Comparison of ENCODE assay signal across 11 mouse cellular contexts in genomic region chr8:72308276-72308675, GRCm38 (mm10). TPM values are rescaled to one million over a fixed set of nuclear protein-coding genes. Genes with fewer than 3 reads are reported as not detected.
DNase-seq lines count a peak whose midpoint lies in the region; ATAC-seq and TF ChIP-seq lines count a peak whose summit lies in the region.
"Had no signal": no experiment of that assay in that cellular context is flagged by ENCODE, and none has a peak within 500 bp of the region (broad histone marks: within the 10 kb centered on the region; RNA-seq: fewer than 3 reads in every experiment).

No protein-coding gene starts in this region.

- H3K36me3 ChIP-seq in kidney, embryonic 16.5 days (ENCODE audit: insufficient read depth, low read length): no peaks in the 10 kb centered on the region
- H3K36me3 ChIP-seq in embryonic facial prominence, embryonic 15.5 days: no peaks in the 10 kb centered on the region
- no peaks in the 10 kb centered on the region for H3K36me3 ChIP-seq in heart, embryonic 15.5 days
- no peaks in the 10 kb centered on the region for H3K36me3 ChIP-seq in liver, postnatal 0 days (replicated peaks; ENCODE audit: insufficient read depth, low read length)

- ATAC-seq in kidney, embryonic 16.5 days (ENCODE audit: low FRiP score, low TSS enrichment): no peak
- peak; percentile 49; the same call in 1 of the 2 replicates for ATAC-seq in embryonic facial prominence, embryonic 15.5 days (ENCODE audit: insufficient number of reproducible peaks, low FRiP score, low TSS enrichment, low read depth)
- peak; percentile 66; the same call in 1 of the 2 replicates for ATAC-seq in heart, embryonic 15.5 days (replicated peaks; ENCODE audit: insufficient number of reproducible peaks, insufficient read depth, low FRiP score, low read depth)
- peak; percentile 62 for ATAC-seq in liver, postnatal 0 days
- no peak for ATAC-seq in inflammation-experienced regulatory T-cells, adult 6 months

- no peak for TF ChIP-seq EP300 in liver, postnatal 0 days (IDR thresholded peaks at IDR 0.05; ENCODE audit: low read depth)

- DNase-seq in kidney, adult 18-20 months: peak; percentile 59
- peak; percentile 70 for DNase-seq in liver, postnatal 0 days
- no peak for DNase-seq in right cerebral cortex, adult 18-20 months
- no peak for DNase-seq in cerebellum, adult 11-12 months
- DNase-seq: cerebellum, adult 9-10 months; gastrocnemius, postnatal 25 days had no signal

- no peak overlapping the region for H3K4me2 ChIP-seq in kidney, embryonic 16.5 days (replicated peaks; ENCODE audit: low read depth, low read length)
- no peak overlapping the region for H3K4me2 ChIP-seq in embryonic facial prominence, embryonic 15.5 days (replicated peaks)
- H3K4me2 ChIP-seq in heart, embryonic 15.5 days: no peak overlapping the region
- H3K4me2 ChIP-seq in liver, postnatal 0 days (ENCODE audit: low read depth, low read length): no peak overlapping the region

- no peaks in the 10 kb centered on the region for H3K9me3 ChIP-seq in kidney, embryonic 16.5 days (ENCODE audit: low read length)
- no peaks in the 10 kb centered on the region for H3K9me3 ChIP-seq in embryonic facial prominence, embryonic 15.5 days (replicated peaks)
- no peaks in the 10 kb centered on the region for H3K9me3 ChIP-seq in heart, embryonic 15.5 days (replicated peaks)
- no peaks in the 10 kb centered on the region for H3K9me3 ChIP-seq in liver, postnatal 0 days (ENCODE audit: low read length)

- 0 out of 2 replicates have a peak, but pooled peaks cover 3% of the 10 kb centered on the region for H3K4me1 ChIP-seq in kidney, embryonic 16.5 days (ENCODE audit: insufficient read depth, low read length)
- H3K4me1 ChIP-seq in embryonic facial prominence, embryonic 15.5 days: peaks cover 9% of the 10 kb centered on the region
- peaks cover 47% of the 10 kb centered on the region for H3K4me1 ChIP-seq in heart, embryonic 15.5 days (replicated peaks)
- peaks cover 15% of the 10 kb centered on the region for H3K4me1 ChIP-seq in liver, postnatal 0 days (ENCODE audit: insufficient read depth)

- H3K9ac ChIP-seq in kidney, embryonic 16.5 days (replicated peaks; ENCODE audit: low read length): no peak overlapping the region
- H3K9ac ChIP-seq in embryonic facial prominence, embryonic 15.5 days: no peak overlapping the region
- no peak overlapping the region for H3K9ac ChIP-seq in heart, embryonic 15.5 days
- no peak overlapping the region for H3K9ac ChIP-seq in liver, postnatal 0 days (replicated peaks)

- H3K4me3 ChIP-seq in kidney, embryonic 16.5 days (ENCODE audit: low read length): no peak overlapping the region
- no peak overlapping the region for H3K4me3 ChIP-seq in embryonic facial prominence, embryonic 15.5 days (replicated peaks)
- H3K4me3 ChIP-seq in heart, embryonic 15.5 days: no peak overlapping the region
- no peak overlapping the region for H3K4me3 ChIP-seq in liver, postnatal 0 days (ENCODE audit: low read depth, low read length)
- H3K4me3 ChIP-seq: myocyte had no signal

- no peaks in the 10 kb centered on the region for H3K27me3 ChIP-seq in kidney, embryonic 16.5 days (ENCODE audit: insufficient read depth, low read length)
- no peaks in the 10 kb centered on the region for H3K27me3 ChIP-seq in embryonic facial prominence, embryonic 15.5 days
- H3K27me3 ChIP-seq in heart, embryonic 15.5 days: no peaks in the 10 kb centered on the region
- no peaks in the 10 kb centered on the region for H3K27me3 ChIP-seq in liver, postnatal 0 days (ENCODE audit: insufficient read depth, low read length)

- no peak overlapping the region for H3K27ac ChIP-seq in kidney, embryonic 16.5 days (ENCODE audit: low read length)
- H3K27ac ChIP-seq in embryonic facial prominence, embryonic 15.5 days (replicated peaks): no peak overlapping the region; the same call in 1 of the 2 replicates
- H3K27ac ChIP-seq in heart, embryonic 15.5 days: peak overlapping the region; percentile 79
- no peak overlapping the region for H3K27ac ChIP-seq in liver, postnatal 0 days (ENCODE audit: low read depth)

- WGBS in kidney, embryonic 16.5 days: 55% methylated on average over 6 of the region's 6 CpGs
- WGBS in embryonic facial prominence, embryonic 15.5 days: 59% methylated on average over 6 of the region's 6 CpGs
- WGBS in heart, embryonic 15.5 days: 19% methylated on average over 6 of the region's 6 CpGs
- WGBS in liver, postnatal 0 days (ENCODE audit: insufficient replicate concordance): 56% methylated on average over 6 of the region's 6 CpGs

- TF ChIP-seq CTCF in liver, postnatal 0 days (IDR thresholded peaks at IDR 0.05; ENCODE audit: low read depth): no peak

RNA-seq across cellular contexts. Expression of gene Gm10282, which starts 3.2 kb away (rescaled TPM):
- 30.6 and 40.7 TPM in 2 replicates for polyA plus RNA-seq in kidney, embryonic 16.5 days (2015; fragmentation: Nextera tagmentation; extraction: Ambion mirVana)
- polyA plus RNA-seq in embryonic facial prominence, embryonic 15.5 days (2015; fragmentation: Nextera tagmentation; extraction: Ambion mirVana): 22.9 and 33.3 TPM in 2 replicates
- 14.8 and 15.9 TPM in 2 replicates for polyA plus RNA-seq in heart, embryonic 15.5 days (2015; fragmentation: Nextera tagmentation; extraction: Ambion mirVana)
- 6.3 and 6.4 TPM in 2 replicates for polyA plus RNA-seq in liver, postnatal 0 days (2015; fragmentation: Nextera tagmentation; extraction: Ambion mirVana)
- polyA plus RNA-seq in inflammation-experienced regulatory T-cells, adult 6 months (2017; shearing (Covaris generic)): 100 to 1,000 TPM in 1 of 3 experiments, 10 to 100 TPM in 2; 20.4 to 115 (median 45.5) TPM

RNA-seq across cellular contexts. Expression of gene Klf2, which starts 10.6 kb away (rescaled TPM):
- polyA plus RNA-seq in kidney, embryonic 16.5 days (2015; fragmentation: Nextera tagmentation; extraction: Ambion mirVana): 10.1 and 10.4 TPM in 2 replicates
- polyA plus RNA-seq in embryonic facial prominence, embryonic 15.5 days (2015; fragmentation: Nextera tagmentation; extraction: Ambion mirVana): 12.1 and 15.4 TPM in 2 replicates
- 18.5 and 19.5 TPM in 2 replicates for polyA plus RNA-seq in heart, embryonic 15.5 days (2015; fragmentation: Nextera tagmentation; extraction: Ambion mirVana)
- polyA plus RNA-seq in liver, postnatal 0 days (2015; fragmentation: Nextera tagmentation; extraction: Ambion mirVana): 5.6 and 7.4 TPM in 2 replicates
- 10 to 100 TPM; 21.0 to 28.1 (median 24.3) TPM for polyA plus RNA-seq in inflammation-experienced regulatory T-cells, adult 6 months (2017; shearing (Covaris generic))

Comparison
In these comparisons a context has a peak if more than half of its experiments do, and no peak if none do; other contexts are left out.
1. DNase-seq: peak in kidney, adult 18-20 months (single experiment) and liver, postnatal 0 days (single experiment); none in right cerebral cortex, adult 18-20 months (single experiment) and cerebellum, adult 11-12 months (single experiment).
2. ATAC-seq: peak in embryonic facial prominence, embryonic 15.5 days (single experiment), heart, embryonic 15.5 days (single experiment) and liver, postnatal 0 days (single experiment); none in kidney, embryonic 16.5 days (single experiment) and inflammation-experienced regulatory T-cells, adult 6 months (single experiment).